Mouse (Mus musculus): Measurements from ENCODE around the gene Bicc1.

GRCm38 (mm10) chr10:71201512-71201911, 42.0 kb upstream of the Bicc1 start:
- no peak for TF ChIP-seq CTCF (IDR thresholded peaks at IDR 0.05 in 2 of 3, conservative IDR thresholded peaks at IDR 0.05 in 1 of 3; ENCODE audit: control insufficient read depth in 1 of 3, insufficient read depth in 1 of 3, low read depth in 2 of 3, low read length in 3 of 3, poor library complexity in 1 of 3, severe bottlenecking in 1 of 3)
- no peak for TF ChIP-seq POLR2AphosphoS2 (IDR thresholded peaks at IDR 0.05; ENCODE audit: low read length)
- TF ChIP-seq POLR2A (IDR thresholded peaks at IDR 0.05; ENCODE audit: control insufficient read depth in 1 of 2, insufficient read depth in 1 of 2, low read depth in 1 of 2, low read length in 2 of 2, poor library complexity in 1 of 2), result no peak
- no peak for TF ChIP-seq ZMIZ1 (IDR thresholded peaks at IDR 0.05; ENCODE audit: low read depth, low read length)
- no peak for TF ChIP-seq HCFC1 (IDR thresholded peaks at IDR 0.05; ENCODE audit: low read depth, low read length)

Data from MEL (cell line).